Mouse (Mus musculus) bone marrow, adult 2 months (tissue): ENCODE measurements around the gene Pced1a. TPM values are rescaled to one million over a fixed set of nuclear protein-coding genes. Genes with fewer than 3 reads are reported as not detected.

Experiments
- H3K27ac ChIP-seq: fragments of 200-500 bp; 2 replicates; pipeline ENCODE4 v1.5.1; 2012; ENCODE audit warnings: low read depth, mild to moderate bottlenecking, control low read depth, inconsistent platforms, low read length; ENCODE audit not compliant: control insufficient read depth, poor library complexity, insufficient read depth
- H3K4me1 ChIP-seq: fragments of 200-500 bp; 2 replicates; pipeline ENCODE4 v1.6.1; 2011; ENCODE audit warnings: low read length; ENCODE audit not compliant: control insufficient read depth, insufficient read depth
- H3K4me3 ChIP-seq: fragments of 200-500 bp; replicated peaks from 2 replicates; pipeline ENCODE3; 2011; ENCODE audit warnings: mild to moderate bottlenecking, low read depth, low read length, control low read depth; ENCODE audit not compliant: control insufficient read depth
- CTCF ChIP-seq: fragments of 200-500 bp; IDR thresholded peaks from 2 replicates; pipeline ENCODE4 v1.5.1; 2011; ENCODE audit warnings: low read length, control low read depth; ENCODE audit not compliant: control insufficient read depth, insufficient read depth
- POLR2A ChIP-seq: fragments of 200-500 bp; IDR thresholded peaks from 2 replicates; pipeline ENCODE4 v1.6.1; 2011; ENCODE audit warnings: low read depth, mild to moderate bottlenecking, control low read depth, low read length, borderline replicate concordance; ENCODE audit not compliant: control insufficient read depth
- WGBS: fragments of 180-500 bp; shearing (Covaris S2); methylation state at CpG from one replicate; pipeline ENCODE4 v1.1.7; 2018; 5-methylcytosine and 5-hydroxymethylcytosine counted together
- polyA plus RNA-seq: library from polyadenylated mRNA; stranded (reverse); fragments of >200 nt; gene quantifications from 2 replicates; pipeline ENCODE4 v1.2.4, GENCODE M21; 2011; ENCODE audit warnings: low replicate concordance; ENCODE audit not compliant: missing spikeins, insufficient read depth, insufficient read length

Gene Pced1a
- polyA plus RNA-seq, 1 experiment = 8.5 TPM

- Histone ChIP-seq H3K27ac (no peak overlapping the region), H3K4me3 (no peak overlapping the region), H3K4me1 (no peaks in the 10 kb centered on the region; the same call in 1 of the 2 replicates)
- TF ChIP-seq POLR2A (no peak), CTCF (no peak)
- WGBS = 75% methylated on average over 6 of the region's 6 CpGs
These were observed 30.4 kb upstream of the Pced1a start for GRCm38 (mm10) chr2:130454748-130455370.

- TF ChIP-seq POLR2A (no peak), CTCF (no peak)
- Histone ChIP-seq H3K4me3 (no peak overlapping the region), H3K4me1 (no peaks in the 10 kb centered on the region; the same call in 1 of the 2 replicates), H3K27ac (no peak overlapping the region)
- WGBS = 76% methylated on average over 6 of the region's 6 CpGs
These were observed 28.9 kb upstream of the Pced1a start for GRCm38 (mm10) chr2:130453421-130453820.

DNA sequence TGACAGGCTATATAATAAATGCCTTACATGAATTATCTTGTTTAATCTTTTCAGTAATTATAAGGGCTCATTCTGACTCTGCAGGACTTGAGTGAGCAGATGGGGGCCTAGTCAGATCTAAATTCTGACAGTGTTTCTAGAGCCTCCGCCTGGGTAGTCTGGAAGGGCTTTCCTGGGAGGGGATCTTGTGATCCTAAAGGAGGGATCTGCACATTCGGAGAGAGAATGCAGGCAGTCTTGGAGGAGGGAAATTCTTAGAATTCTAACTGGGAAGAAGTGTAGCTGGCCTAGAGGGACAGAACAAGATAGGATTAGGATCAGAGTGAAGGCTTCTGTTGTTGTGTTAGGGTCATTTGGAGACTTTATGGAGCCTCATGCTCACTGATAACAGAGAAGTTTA is 27.8 kb upstream of the Pced1a start:
- WGBS = 87% methylated on average over 2 of the region's 2 CpGs
- TF ChIP-seq CTCF (no peak), POLR2A (no peak)
- Histone ChIP-seq H3K4me1 (no peaks in the 10 kb centered on the region; the same call in 1 of the 2 replicates), H3K27ac (no peak overlapping the region), H3K4me3 (no peak overlapping the region)

DNA sequence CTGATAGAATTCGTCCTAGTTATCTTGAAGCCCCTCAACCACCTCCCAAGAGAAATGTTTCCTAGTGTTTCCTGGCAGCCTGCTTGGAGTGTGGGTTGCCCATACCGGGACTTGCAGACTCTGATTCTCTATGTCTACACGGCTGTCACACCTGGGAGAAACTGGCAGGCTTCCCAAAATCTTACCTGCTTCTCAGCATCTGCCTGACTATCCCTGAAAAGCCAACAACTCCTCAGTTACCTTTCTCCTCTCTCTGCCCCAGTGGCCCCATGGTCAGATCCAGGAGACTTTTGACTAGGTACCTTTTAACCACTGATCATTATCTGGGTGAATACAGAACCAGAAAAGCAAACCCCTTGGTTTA is 27.2 kb upstream of the Pced1a start:
- H3K4me3 ChIP-seq = no peak overlapping the region
- 41% methylated on average over 3 of the region's 3 CpGs for WGBS

GRCm38 (mm10) chr2:130451086-130451726 is 26.7 kb upstream of the Pced1a start:
- 53% methylated on average over 14 of the region's 14 CpGs for WGBS
- Histone ChIP-seq H3K4me1 (no peaks in the 10 kb centered on the region; the same call in 1 of the 2 replicates), H3K27ac (no peak overlapping the region), H3K4me3 (peak overlapping the region; percentile 37)
- no peak for TF ChIP-seq POLR2A
- no peak for TF ChIP-seq CTCF

More for the DNA sequence above, 27.2 kb upstream of the Pced1a start:
- Histone ChIP-seq H3K27ac (no peak overlapping the region), H3K4me1 (no peaks in the 10 kb centered on the region; the same call in 1 of the 2 replicates)
- TF ChIP-seq CTCF (no peak), POLR2A (no peak)

DNA sequence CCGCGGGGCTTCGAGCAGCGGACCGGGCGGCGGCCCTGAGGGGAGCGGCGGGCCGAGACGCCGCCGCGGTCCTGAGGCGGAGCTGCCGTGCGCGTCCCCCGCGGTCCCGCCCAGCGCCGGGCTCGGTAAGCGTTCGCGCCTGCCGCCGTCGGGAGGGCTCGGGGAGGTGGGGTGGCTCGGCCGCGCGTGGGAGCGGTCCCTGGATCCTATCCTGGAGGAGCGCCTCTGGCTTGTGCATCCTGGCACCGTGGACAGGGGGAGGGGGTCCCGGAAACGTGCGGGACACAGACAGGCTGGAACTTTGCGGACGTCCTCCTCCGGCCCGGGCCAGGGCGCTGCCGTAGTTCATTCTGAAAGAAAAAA is 25.9 kb upstream of the Pced1a start:
- H3K27ac ChIP-seq = peak overlapping the region; percentile 89
- H3K4me3 ChIP-seq = peak overlapping the region; percentile 98
- TF ChIP-seq POLR2A = no peak
- no peaks in the 10 kb centered on the region; the same call in 1 of the 2 replicates for H3K4me1 ChIP-seq
- under 1% methylated on average over 47 of the region's 47 CpGs for WGBS

DNA sequence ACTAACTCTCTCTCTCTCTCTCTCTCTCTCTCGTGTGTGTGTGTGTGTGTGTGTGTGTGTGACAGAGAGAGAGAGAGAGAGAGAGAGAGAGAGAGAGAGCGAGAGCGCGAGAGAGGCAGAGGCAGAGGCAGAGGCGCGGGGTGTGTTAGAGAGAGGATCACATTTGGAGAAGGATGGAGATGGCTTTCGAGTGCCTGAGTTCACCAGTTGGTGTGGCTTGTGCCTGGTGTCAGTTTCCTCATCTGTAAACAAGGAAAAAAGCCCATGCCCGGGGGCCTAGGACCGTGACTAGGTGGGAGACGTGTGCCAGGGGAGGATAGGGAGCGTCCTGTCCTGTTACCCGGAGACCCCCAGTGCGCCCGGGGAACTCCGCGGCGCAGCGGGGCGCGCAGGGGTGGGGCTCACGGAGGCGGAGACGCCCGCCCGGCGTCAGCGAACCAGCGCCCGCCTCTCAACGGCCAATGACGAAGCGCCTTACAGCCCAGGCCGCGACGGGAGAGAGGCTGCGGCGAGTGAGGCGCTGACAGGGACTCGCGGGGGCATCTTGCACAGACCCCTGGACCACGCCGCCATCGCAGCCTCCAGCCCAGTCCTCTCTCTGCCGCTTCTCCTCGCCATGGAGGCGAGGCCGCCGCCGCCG is 25.4 kb upstream of the Pced1a start, which contains the start of gene Ptpra:
Gene Ptpra (plus strand): TSS at position 485 of the 640 bp plus-strand sequence.
- TF ChIP-seq POLR2A (peak; percentile 95), CTCF (no peak)
- Histone ChIP-seq H3K4me1 (no peaks in the 10 kb centered on the region; the same call in 1 of the 2 replicates), H3K4me3 (peak within 1 kb of the TSS; percentile 98), H3K27ac (peak within 1 kb of the TSS; percentile 89)
- WGBS = under 1% methylated on average over 50 of the region's 50 CpGs

GRCm38 (mm10) chr2:130449021-130449793 is 24.7 kb upstream of the Pced1a start:
- H3K27ac ChIP-seq = no peak overlapping the region
- WGBS = 11% methylated on average over 17 of the region's 17 CpGs

More at GRCm38 (mm10) chr2:130449021-130449793, 24.7 kb upstream of the Pced1a start:
- Histone ChIP-seq H3K4me3 (peak overlapping the region; percentile 35), H3K4me1 (no peaks in the 10 kb centered on the region; the same call in 1 of the 2 replicates)
- no peak for TF ChIP-seq CTCF
- TF ChIP-seq POLR2A = no peak
